Mouse (Mus musculus): Measurements from ENCODE around the gene Apom. TPM values are rescaled to one million over a fixed set of nuclear protein-coding genes. Genes with fewer than 3 reads are reported as not detected.

Apom gene
- polyA plus RNA-seq, 1 experiment, result 0.15 TPM

DNA sequence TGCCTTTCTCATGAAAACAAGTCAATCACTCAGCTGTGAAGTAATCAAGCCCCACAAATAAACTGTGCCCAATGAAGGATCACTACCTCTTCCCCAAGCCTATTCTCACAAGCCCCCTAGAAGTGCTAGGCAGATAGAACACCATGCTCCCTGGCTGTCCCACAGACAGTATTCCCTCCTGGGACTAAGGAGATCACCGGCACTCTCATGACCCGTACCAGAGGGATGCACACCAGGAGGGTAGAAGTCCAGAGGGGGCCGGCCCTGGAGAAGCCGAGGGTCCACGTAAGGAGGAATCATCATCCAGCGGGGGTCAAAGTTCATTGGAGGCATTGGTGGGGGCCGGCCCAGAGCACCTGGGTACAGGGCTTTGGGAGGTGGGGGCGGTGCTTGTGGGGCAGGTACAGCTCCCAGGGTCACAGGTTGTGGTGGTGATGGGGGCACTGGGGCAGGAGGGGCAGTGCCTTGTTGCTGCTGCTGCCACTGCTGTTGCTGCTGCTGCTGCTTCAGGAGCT lies 25.9 kb upstream of the Apom start:
- no peak overlapping the region for H3K27ac ChIP-seq (ENCODE audit: insufficient read depth, low read depth, low read length)
- WGBS, result 90% methylated on average over 8 of the region's 8 CpGs
- peaks cover 1% of the 10 kb centered on the region; the same call in 1 of the 2 replicates for H3K4me1 ChIP-seq (ENCODE audit: control insufficient read depth, insufficient read depth, insufficient read length, low read length)
- TF ChIP-seq POLR2A (IDR thresholded peaks at IDR 0.05; ENCODE audit: low read depth, low read length), result no peak
- TF ChIP-seq CTCF (IDR thresholded peaks at IDR 0.05; ENCODE audit: extremely low read depth, insufficient read length, insufficient replicate concordance, low read depth, low read length), result no peak
- H3K36me3 ChIP-seq (ENCODE audit: control insufficient read depth, insufficient read depth, low read length), result peaks cover 94% of the 10 kb centered on the region
- no peaks in the 10 kb centered on the region for H3K27me3 ChIP-seq (ENCODE audit: control insufficient read depth, insufficient read depth, low read length)
- no peak overlapping the region for H3K4me3 ChIP-seq (ENCODE audit: low read depth, low read length)

DNA sequence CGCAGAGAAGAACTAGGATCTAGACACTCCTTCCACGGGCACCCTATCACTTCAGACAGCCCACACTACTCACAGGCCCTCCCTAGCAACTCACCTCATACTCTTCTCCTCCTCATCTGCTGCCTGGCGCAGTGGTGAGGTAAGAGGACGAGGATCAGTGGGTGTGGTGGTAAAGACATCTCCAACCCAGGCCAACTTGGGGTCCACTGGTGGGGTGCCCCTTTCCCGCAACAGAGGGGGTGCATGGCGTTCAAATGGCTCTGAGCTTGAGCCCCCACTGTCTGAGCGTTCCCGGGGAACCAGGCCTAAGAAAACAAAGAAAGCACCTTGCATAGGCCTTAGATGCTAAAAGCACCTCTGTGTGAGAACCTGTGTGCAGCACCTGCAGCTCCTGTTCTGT lies 25.4 kb upstream of the Apom start:
- WGBS, result 90% methylated on average over 8 of the region's 8 CpGs
- TF ChIP-seq CTCF (IDR thresholded peaks at IDR 0.05; ENCODE audit: extremely low read depth, insufficient read length, insufficient replicate concordance, low read depth, low read length), result no peak
- no peak for TF ChIP-seq POLR2A (IDR thresholded peaks at IDR 0.05; ENCODE audit: low read depth, low read length)
- H3K27ac ChIP-seq (ENCODE audit: insufficient read depth, low read depth, low read length), result no peak overlapping the region
- no peak overlapping the region for H3K4me3 ChIP-seq (ENCODE audit: low read depth, low read length)
- no peaks in the 10 kb centered on the region for H3K27me3 ChIP-seq (ENCODE audit: control insufficient read depth, insufficient read depth, low read length)
- peaks cover 99% of the 10 kb centered on the region for H3K36me3 ChIP-seq (ENCODE audit: control insufficient read depth, insufficient read depth, low read length)
- no peaks in the 10 kb centered on the region for H3K4me1 ChIP-seq (ENCODE audit: control insufficient read depth, insufficient read depth, insufficient read length, low read length)

DNA sequence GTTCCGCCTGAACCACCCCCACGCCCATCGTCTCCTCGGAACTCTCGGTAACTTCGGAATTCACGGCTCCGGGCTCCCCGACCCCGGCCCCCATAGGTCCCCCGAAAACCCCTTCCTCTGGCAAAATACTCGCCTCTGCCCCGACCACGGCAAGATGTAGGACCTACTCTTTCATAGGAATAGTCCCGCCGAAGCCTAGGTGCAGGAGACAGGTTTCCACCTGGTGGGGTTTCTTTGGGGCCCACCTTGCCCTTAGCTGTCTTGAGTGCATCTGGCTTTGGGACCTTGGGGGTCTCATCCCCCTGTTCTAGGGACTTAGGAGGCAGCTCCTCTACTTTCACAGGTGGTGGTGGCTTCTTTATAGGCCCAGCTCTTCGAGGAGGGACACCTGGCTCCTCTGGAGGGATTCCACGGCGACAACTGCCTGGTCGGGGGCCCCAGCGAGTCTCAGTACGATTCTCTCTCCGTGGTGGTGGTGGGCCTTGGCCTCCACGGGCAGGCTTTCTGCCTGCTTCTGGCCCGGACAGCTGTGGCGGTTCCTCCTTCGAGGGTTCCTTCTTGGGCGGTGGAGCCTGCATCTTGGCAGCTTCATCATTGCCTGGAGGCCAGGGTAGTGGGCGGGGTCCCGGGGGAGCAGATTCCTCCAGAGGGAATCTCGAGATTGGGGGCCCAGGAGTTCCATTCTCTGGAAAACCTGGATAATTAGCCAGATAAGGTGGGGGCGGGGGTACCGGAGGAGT lies 24.8 kb upstream of the Apom start:
- H3K4me3 ChIP-seq (ENCODE audit: low read depth, low read length), result no peak overlapping the region
- WGBS, result 87% methylated on average over 33 of the region's 33 CpGs
- H3K4me1 ChIP-seq (ENCODE audit: control insufficient read depth, insufficient read depth, insufficient read length, low read length), result no peaks in the 10 kb centered on the region
- H3K36me3 ChIP-seq (ENCODE audit: control insufficient read depth, insufficient read depth, low read length), result peaks cover 98% of the 10 kb centered on the region
- no peak overlapping the region for H3K27ac ChIP-seq (ENCODE audit: insufficient read depth, low read depth, low read length)
- TF ChIP-seq POLR2A (IDR thresholded peaks at IDR 0.05; ENCODE audit: low read depth, low read length), result no peak
- TF ChIP-seq CTCF (IDR thresholded peaks at IDR 0.05; ENCODE audit: extremely low read depth, insufficient read length, insufficient replicate concordance, low read depth, low read length), result no peak
- no peaks in the 10 kb centered on the region for H3K27me3 ChIP-seq (ENCODE audit: control insufficient read depth, insufficient read depth, low read length)

DNA sequence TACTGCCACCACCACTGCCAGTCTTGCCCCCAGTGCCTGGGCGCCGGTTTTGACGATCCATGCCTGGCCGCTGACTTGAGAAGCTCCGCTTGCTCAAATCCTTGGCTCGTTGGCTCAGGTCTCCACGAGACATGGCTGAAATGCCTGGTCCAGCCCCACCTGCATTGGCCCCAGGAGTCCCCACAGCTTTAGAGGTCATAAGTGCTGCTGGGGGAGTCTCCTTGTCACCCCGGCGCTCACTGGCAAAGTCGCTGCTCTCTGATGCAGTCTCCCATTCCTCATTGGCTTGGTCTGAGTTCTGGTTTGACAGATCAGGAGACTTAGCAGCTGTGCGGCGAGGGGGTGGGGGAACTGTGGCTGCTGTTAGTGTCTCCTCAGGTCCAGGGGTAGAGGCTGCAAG lies 23.6 kb upstream of the Apom start:
- Histone ChIP-seq H3K4me1 (ENCODE audit: control insufficient read depth, insufficient read depth, insufficient read length, low read length) (no peaks in the 10 kb centered on the region), H3K27ac (ENCODE audit: insufficient read depth, low read depth, low read length) (no peak overlapping the region), H3K27me3 (ENCODE audit: control insufficient read depth, insufficient read depth, low read length) (no peaks in the 10 kb centered on the region), H3K4me3 (ENCODE audit: low read depth, low read length) (no peak overlapping the region), H3K36me3 (ENCODE audit: control insufficient read depth, insufficient read depth, low read length) (peaks cover 96% of the 10 kb centered on the region)
- 92% methylated on average over 12 of the region's 12 CpGs for WGBS
- TF ChIP-seq POLR2A (IDR thresholded peaks at IDR 0.05; ENCODE audit: low read depth, low read length) (no peak), CTCF (IDR thresholded peaks at IDR 0.05; ENCODE audit: extremely low read depth, insufficient read length, insufficient replicate concordance, low read depth, low read length) (no peak)

DNA sequence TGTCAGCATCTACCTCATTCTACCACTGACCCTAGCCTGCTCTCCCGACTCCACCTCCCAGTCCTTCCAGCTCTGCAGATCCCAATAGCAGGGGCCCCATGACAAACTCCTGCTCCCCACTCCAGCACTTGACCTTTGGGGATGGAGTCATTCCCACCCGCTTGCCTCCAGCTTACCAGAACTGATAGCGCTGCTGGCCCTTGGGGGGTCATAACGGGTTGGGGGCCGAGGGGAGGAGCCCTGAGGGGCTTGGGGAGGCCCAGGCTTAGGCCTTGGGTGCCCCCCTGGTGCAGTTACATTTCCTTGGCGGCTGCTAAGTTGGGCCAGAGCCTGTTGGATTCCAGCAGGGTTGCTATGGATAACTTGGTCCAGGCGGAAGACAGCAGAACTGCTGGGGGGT lies 22.8 kb upstream of the Apom start:
- TF ChIP-seq CTCF (IDR thresholded peaks at IDR 0.05; ENCODE audit: extremely low read depth, insufficient read length, insufficient replicate concordance, low read depth, low read length) (no peak), POLR2A (IDR thresholded peaks at IDR 0.05; ENCODE audit: low read depth, low read length) (no peak)
- H3K4me3 ChIP-seq (ENCODE audit: low read depth, low read length), result no peak overlapping the region
- H3K27me3 ChIP-seq (ENCODE audit: control insufficient read depth, insufficient read depth, low read length), result no peaks in the 10 kb centered on the region
- no peak overlapping the region for H3K27ac ChIP-seq (ENCODE audit: insufficient read depth, low read depth, low read length)
- H3K36me3 ChIP-seq (ENCODE audit: control insufficient read depth, insufficient read depth, low read length), result peaks cover 96% of the 10 kb centered on the region
- no peaks in the 10 kb centered on the region for H3K4me1 ChIP-seq (ENCODE audit: control insufficient read depth, insufficient read depth, insufficient read length, low read length)
- 88% methylated on average over 7 of the region's 7 CpGs for WGBS

DNA sequence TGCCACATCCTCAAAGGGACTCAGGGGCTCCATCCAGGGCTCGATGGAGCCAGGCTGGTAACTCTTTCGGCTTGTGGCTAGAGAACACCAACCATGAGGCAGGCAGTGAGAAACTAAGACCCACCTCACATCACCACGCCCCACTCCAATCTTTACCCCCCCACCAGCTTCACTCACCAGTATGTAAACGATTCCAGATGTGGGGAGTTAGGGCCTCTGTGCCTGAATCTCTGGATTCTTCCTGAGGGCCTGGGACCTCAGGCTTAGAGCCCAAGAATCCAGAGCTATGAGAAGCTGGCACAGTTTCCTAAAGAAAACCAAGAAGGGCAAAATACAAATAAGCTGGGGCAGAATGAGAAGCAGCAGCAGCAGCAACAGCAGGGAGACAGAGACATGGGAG lies 22.1 kb upstream of the Apom start:
- Histone ChIP-seq H3K4me1 (ENCODE audit: control insufficient read depth, insufficient read depth, insufficient read length, low read length) (no peaks in the 10 kb centered on the region), H3K27ac (ENCODE audit: insufficient read depth, low read depth, low read length) (no peak overlapping the region), H3K36me3 (ENCODE audit: control insufficient read depth, insufficient read depth, low read length) (peaks cover 96% of the 10 kb centered on the region), H3K4me3 (ENCODE audit: low read depth, low read length) (no peak overlapping the region), H3K27me3 (ENCODE audit: control insufficient read depth, insufficient read depth, low read length) (no peaks in the 10 kb centered on the region)
- no peak for TF ChIP-seq POLR2A (IDR thresholded peaks at IDR 0.05; ENCODE audit: low read depth, low read length)
- TF ChIP-seq CTCF (IDR thresholded peaks at IDR 0.05; ENCODE audit: extremely low read depth, insufficient read length, insufficient replicate concordance, low read depth, low read length), result no peak
- WGBS, result 79% methylated on average over 4 of the region's 4 CpGs

DNA sequence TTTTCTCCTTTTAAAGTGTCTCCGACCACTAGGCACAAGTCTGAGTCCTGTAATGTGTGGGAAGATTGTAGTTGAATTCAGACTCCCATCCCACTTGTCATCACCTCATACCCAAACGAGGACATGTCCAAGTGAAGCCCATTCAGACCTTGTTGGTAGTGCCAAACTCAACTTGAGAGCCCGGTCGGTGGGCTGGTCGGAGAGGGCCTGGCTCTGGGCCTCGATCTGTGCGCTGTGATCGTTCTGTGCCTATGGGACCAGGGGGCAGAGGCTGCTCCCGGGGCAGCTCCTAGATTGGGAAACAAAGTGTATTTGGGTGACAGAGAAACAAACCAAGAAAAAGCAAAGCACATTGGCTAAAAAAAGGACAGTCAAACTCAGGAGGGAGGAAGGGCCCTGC lies 21.2 kb upstream of the Apom start:
- H3K4me1 ChIP-seq (ENCODE audit: control insufficient read depth, insufficient read depth, insufficient read length, low read length), result no peaks in the 10 kb centered on the region
- no peak for TF ChIP-seq POLR2A (IDR thresholded peaks at IDR 0.05; ENCODE audit: low read depth, low read length)
- TF ChIP-seq CTCF (IDR thresholded peaks at IDR 0.05; ENCODE audit: extremely low read depth, insufficient read length, insufficient replicate concordance, low read depth, low read length), result no peak
- no peak overlapping the region for H3K27ac ChIP-seq (ENCODE audit: insufficient read depth, low read depth, low read length)
- H3K36me3 ChIP-seq (ENCODE audit: control insufficient read depth, insufficient read depth, low read length), result peaks cover 94% of the 10 kb centered on the region
- WGBS, result 88% methylated on average over 9 of the region's 9 CpGs
- no peak overlapping the region for H3K4me3 ChIP-seq (ENCODE audit: low read depth, low read length)
- H3K27me3 ChIP-seq (ENCODE audit: control insufficient read depth, insufficient read depth, low read length), result no peaks in the 10 kb centered on the region
